Mouse (Mus musculus) heart, adult 2 months (tissue): Measurements from ENCODE around the gene Taf5l. TPM values are rescaled to one million over a fixed set of nuclear protein-coding genes. Genes with fewer than 3 reads are reported as not detected.

Experiments
- DNase-seq, 2 experiments: peaks; one replicate each; pipeline ENCODE4 v3.0.0; 2021
- H3K27ac ChIP-seq: fragments of 200-600 bp; 2 replicates; pipeline ENCODE4 v1.8.1; 2022
- H3K27me3 ChIP-seq: fragments of 200-500 bp; 2 replicates; pipeline ENCODE4 v1.6.1; 2012; ENCODE audit warnings: mild to moderate bottlenecking, low read length, inconsistent platforms, mixed read lengths; ENCODE audit not compliant: control insufficient read depth, insufficient read depth
- H3K36me3 ChIP-seq: fragments of 200-500 bp; 2 replicates; pipeline ENCODE4 v1.6.1; 2012; ENCODE audit warnings: low read length, inconsistent platforms; ENCODE audit not compliant: control insufficient read depth, insufficient read depth
- H3K4me1 ChIP-seq: fragments of 200-500 bp; 2 replicates; pipeline ENCODE4 v1.6.1; 2011; ENCODE audit warnings: low read length; ENCODE audit not compliant: control insufficient read depth, insufficient read depth
- H3K4me3 ChIP-seq: fragments of 200-600 bp; 2 replicates; pipeline ENCODE4 v1.8.1; 2022
- H3K79me2 ChIP-seq: fragments of 200-500 bp; replicated peaks from 2 replicates; pipeline ENCODE4 v1.6.1; 2012; ENCODE audit warnings: mild to moderate bottlenecking, inconsistent platforms, low read length, moderate library complexity, mixed read lengths; ENCODE audit not compliant: control insufficient read depth, insufficient read depth
- H3K9ac ChIP-seq: fragments of 200-500 bp; 2 replicates; pipeline ENCODE4 v1.6.1; 2012; ENCODE audit warnings: low read depth, mild to moderate bottlenecking, control low read depth, inconsistent platforms, low read length, mixed read lengths
- CTCF ChIP-seq: fragments of 200-600 bp; IDR thresholded peaks from 2 replicates; pipeline ENCODE4 v1.8.1; 2022; ENCODE audit warnings: antibody characterized with exemption, mild to moderate bottlenecking, moderate library complexity
- EP300 ChIP-seq: fragments of 200-500 bp; IDR thresholded peaks from 2 replicates; pipeline ENCODE4 v1.6.1; 2011; ENCODE audit warnings: low read depth, low read length, control low read depth; ENCODE audit not compliant: insufficient read depth
- POLR2A ChIP-seq: fragments of 200-500 bp; IDR thresholded peaks from 2 replicates; pipeline ENCODE4 v1.6.1; 2011; ENCODE audit warnings: mild to moderate bottlenecking, low read depth, low read length, control low read depth; ENCODE audit not compliant: insufficient read depth
- WGBS: fragments of 180-500 bp; shearing (Covaris S2); methylation state at CpG from one replicate; pipeline ENCODE4 v1.1.7; 2018; 5-methylcytosine and 5-hydroxymethylcytosine counted together
- intact Hi-C: fragments of 180-260 bp; cut with DNase I; formaldehyde crosslinking; loops from one replicate; pipeline ENCODE4 v1.15.1; 2025
- polyA plus RNA-seq: library from polyadenylated mRNA; depleted of rRNA; stranded (reverse); fragments of >200 nt; gene quantifications from 2 replicates; pipeline ENCODE4 v1.2.3, GENCODE M21; 2012
- total RNA-seq, 2 experiments: library from RNA; stranded (reverse); gene quantifications; 2 replicates each; pipeline ENCODE4 v1.2.3; 2021

Gene Taf5l
- total and polyA plus RNA-seq, 3 experiments = 12.0 to 17.7 (median 13.2) TPM

DNA sequence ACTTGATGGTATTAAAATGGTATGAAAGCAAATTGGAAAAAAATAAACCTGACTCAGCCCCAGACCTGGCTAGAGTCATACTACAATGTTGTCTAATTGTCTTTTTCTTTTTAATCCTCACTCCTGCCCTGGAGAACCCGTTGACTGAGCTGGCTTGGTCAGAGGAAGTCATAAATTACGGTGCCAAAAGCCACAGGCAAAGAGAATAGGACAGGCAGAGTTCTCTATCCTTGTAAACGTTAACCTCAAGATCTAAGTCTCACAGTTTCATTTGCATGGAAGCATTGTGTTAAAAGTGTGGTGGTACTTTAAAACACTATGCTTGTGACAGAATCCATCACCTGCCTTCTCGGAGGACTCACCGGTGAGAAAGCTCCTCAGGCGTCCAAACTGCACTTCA lies 13.4 kb downstream of the Taf5l start:
- H3K9ac ChIP-seq = no peak overlapping the region
- no peaks in the 10 kb centered on the region; the same call in 1 of the 2 replicates for H3K36me3 ChIP-seq
- no peak for DNase-seq
- no peaks in the 10 kb centered on the region for H3K27me3 ChIP-seq
- TF ChIP-seq POLR2A (no peak), EP300 (no peak), CTCF (no peak)
- H3K79me2 ChIP-seq = 0 out of 2 replicates have a peak, but pooled peaks cover 1% of the 10 kb centered on the region
- 77% methylated on average over 6 of the region's 6 CpGs for whole genome bisulfite sequencing
- peaks cover 2% of the 10 kb centered on the region for H3K4me1 ChIP-seq
- H3K27ac ChIP-seq = no peak overlapping the region
- intact Hi-C loops = no loop called here
- no peak overlapping the region for H3K4me3 ChIP-seq

DNA sequence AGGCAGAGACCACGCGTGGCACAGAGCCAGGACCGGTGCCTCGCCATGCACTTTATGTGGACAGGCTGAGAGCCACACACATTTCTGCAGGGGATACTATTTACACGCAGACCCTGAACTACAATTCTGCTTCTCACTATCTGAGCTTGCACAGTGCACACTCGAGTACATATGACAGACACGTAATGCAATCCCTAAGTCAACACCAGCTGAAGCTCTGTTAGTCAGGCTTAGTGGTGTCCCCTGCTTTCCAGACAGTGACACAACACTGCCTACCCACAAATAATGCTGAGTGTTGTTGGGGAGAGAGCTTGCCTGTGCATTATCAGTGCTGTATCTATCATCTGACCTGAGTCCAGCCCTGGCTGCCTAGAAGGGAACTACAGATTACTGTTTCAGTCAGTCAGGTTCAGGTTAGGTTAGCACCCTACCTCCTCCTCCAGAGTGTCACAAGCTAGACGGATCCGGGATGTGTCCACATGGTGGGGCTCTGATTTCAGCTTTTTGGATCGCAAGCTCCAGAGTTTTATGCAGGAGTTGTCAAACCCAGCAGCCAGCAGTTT lies 18.6 kb downstream of the Taf5l start:
- no peaks in the 10 kb centered on the region for H3K79me2 ChIP-seq
- H3K9ac ChIP-seq = no peak overlapping the region
- no peak for TF ChIP-seq POLR2A
- no peak for TF ChIP-seq CTCF
- no peak for TF ChIP-seq EP300
- no peak overlapping the region for H3K27ac ChIP-seq
- peaks cover 5% of the 10 kb centered on the region for H3K36me3 ChIP-seq
- no peaks in the 10 kb centered on the region for H3K27me3 ChIP-seq
- WGBS = 85% methylated on average over 10 of the region's 10 CpGs
- peaks cover 6% of the 10 kb centered on the region for H3K4me1 ChIP-seq
- no peak for DNase-seq
- no peak overlapping the region for H3K4me3 ChIP-seq
- intact Hi-C loops = no loop called here

DNA sequence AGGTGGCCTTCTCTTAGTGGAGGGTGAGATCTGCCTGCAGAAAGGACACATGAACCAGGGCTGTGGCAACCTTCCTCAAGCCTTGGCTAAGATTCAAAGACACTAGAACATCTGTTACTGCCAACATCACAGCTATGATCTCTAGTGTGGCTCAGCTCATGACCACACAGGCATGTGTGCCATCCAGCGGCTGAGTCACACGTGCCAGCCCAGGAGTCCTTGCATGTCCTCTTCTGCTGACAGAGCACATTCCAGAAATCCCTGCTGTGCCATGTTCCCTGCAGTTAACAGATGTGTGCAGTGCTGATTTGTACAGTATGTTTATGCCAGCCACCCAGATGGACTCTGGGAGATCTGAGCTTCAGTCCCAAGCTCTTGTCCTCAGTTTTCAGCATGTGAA lies 21.6 kb downstream of the Taf5l start:
- Histone ChIP-seq H3K27ac (no peak overlapping the region; the same call in 1 of the 2 replicates), H3K9ac (no peak overlapping the region), H3K79me2 (no peaks in the 10 kb centered on the region; the same call in 1 of the 2 replicates), H3K4me1 (peaks cover 6% of the 10 kb centered on the region), H3K4me3 (no peak overlapping the region), H3K36me3 (peaks cover 5% of the 10 kb centered on the region), H3K27me3 (no peaks in the 10 kb centered on the region)
- peak in 1 of 2 experiments; percentile 39 for DNase-seq
- no peak for TF ChIP-seq POLR2A
- TF ChIP-seq EP300 = peak; percentile 83
- intact Hi-C loops = no loop called here
- 59% methylated on average over 2 of the region's 2 CpGs for WGBS

DNA sequence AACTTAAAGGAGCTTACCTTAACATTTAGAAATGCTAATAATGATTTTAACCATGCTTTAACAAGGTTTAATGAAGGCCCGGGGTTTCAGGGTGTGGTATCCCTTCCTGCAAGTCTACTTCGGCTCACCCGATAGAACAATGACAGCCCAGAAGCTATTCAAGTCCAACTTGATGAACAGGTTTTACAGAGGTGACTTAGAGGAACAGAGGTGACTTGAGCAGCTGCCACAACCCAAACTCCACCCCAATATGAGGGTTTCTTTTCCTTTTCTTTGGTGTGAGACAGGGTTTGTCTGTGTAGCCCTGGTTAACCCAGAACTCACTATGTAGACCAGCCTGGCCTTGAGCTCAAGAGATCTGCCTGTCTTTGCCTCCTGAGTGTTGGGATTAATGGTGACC lies 27.2 kb downstream of the Taf5l start:
- WGBS = 79% methylated on average over 3 of the region's 3 CpGs
- DNase-seq = no peak
- H3K4me3 ChIP-seq = no peak overlapping the region
- H3K79me2 ChIP-seq = no peaks in the 10 kb centered on the region; the same call in 1 of the 2 replicates
- H3K4me1 ChIP-seq = no peaks in the 10 kb centered on the region
- no peaks in the 10 kb centered on the region for H3K27me3 ChIP-seq
- no peak overlapping the region for H3K9ac ChIP-seq
- H3K27ac ChIP-seq = no peak overlapping the region
- H3K36me3 ChIP-seq = no peaks in the 10 kb centered on the region
- intact Hi-C loops = no loop called here
- TF ChIP-seq CTCF (no peak), POLR2A (no peak), EP300 (no peak)

DNA sequence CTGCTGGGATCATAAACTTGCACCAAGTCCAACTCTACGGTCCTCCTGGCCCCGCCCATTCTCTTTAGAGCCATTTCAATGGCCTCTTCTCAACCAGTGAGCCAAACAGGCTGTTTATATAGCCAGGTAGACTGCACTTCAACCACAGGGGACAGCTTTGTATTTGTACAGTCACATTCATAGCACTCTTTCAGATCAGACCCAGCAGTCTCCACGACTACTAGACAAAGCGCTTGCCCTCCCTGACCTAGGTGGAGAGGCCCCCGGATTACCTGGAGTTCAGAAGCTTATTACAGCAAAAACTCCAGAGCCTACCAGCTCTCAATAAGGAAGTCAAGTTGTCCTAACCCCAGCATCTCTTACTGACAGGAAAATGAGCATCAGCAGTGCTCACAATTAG lies 27.6 kb downstream of the Taf5l start:
- no peaks in the 10 kb centered on the region for H3K27me3 ChIP-seq
- 90% methylated on average over 5 of the region's 5 CpGs for WGBS
- H3K4me1 ChIP-seq = no peaks in the 10 kb centered on the region
- TF ChIP-seq POLR2A (no peak), CTCF (no peak), EP300 (no peak)
- H3K9ac ChIP-seq = no peak overlapping the region
- no peak overlapping the region for H3K27ac ChIP-seq
- no peak for DNase-seq
- H3K79me2 ChIP-seq = no peaks in the 10 kb centered on the region; the same call in 1 of the 2 replicates
- H3K4me3 ChIP-seq = no peak overlapping the region
- no peaks in the 10 kb centered on the region for H3K36me3 ChIP-seq
- intact Hi-C loops = no loop called here

DNA sequence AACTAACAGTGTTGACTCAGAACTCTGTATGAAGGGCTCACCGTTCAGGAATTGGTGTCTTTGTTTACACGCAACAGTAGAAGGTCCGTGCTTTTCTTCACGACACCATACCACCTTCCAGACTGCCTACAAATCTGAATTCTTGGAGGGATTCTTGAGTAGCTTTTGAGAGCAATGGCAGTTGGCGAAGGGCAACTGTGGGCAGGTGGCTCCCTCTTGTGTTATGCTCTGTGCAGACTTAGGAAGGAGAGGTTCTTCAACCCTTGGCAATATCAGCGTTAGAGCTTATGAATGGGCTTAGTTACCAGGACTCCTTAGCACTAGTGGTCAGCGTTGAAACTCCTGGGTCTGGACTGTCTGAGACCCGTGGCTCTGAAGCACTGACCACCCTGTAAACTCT lies 28.6 kb downstream of the Taf5l start:
- peak; percentile 55 for TF ChIP-seq CTCF
- TF ChIP-seq POLR2A = no peak
- H3K36me3 ChIP-seq = no peaks in the 10 kb centered on the region
- intact Hi-C loops = no loop called here
- no peaks in the 10 kb centered on the region for H3K27me3 ChIP-seq
- WGBS = 66% methylated on average over 8 of the region's 8 CpGs
- H3K4me1 ChIP-seq = no peaks in the 10 kb centered on the region
- no peak overlapping the region for H3K4me3 ChIP-seq
- H3K79me2 ChIP-seq = no peaks in the 10 kb centered on the region; the same call in 1 of the 2 replicates
- no peak for DNase-seq
- no peak overlapping the region for H3K9ac ChIP-seq
- no peak overlapping the region for H3K27ac ChIP-seq
